Mouse (Mus musculus): Measurements from ENCODE around the gene Cys1. TPM values are rescaled to one million over a fixed set of nuclear protein-coding genes. Genes with fewer than 3 reads are reported as not detected.
"Not testable (repeated sequence)": the region's sequence is repeated elsewhere in the genome, so short reads cannot be mapped to it uniquely, and the experiment has no call there.

Gene Cys1
- polyA plus RNA-seq, 1 experiment, result 1.6 TPM

DNA sequence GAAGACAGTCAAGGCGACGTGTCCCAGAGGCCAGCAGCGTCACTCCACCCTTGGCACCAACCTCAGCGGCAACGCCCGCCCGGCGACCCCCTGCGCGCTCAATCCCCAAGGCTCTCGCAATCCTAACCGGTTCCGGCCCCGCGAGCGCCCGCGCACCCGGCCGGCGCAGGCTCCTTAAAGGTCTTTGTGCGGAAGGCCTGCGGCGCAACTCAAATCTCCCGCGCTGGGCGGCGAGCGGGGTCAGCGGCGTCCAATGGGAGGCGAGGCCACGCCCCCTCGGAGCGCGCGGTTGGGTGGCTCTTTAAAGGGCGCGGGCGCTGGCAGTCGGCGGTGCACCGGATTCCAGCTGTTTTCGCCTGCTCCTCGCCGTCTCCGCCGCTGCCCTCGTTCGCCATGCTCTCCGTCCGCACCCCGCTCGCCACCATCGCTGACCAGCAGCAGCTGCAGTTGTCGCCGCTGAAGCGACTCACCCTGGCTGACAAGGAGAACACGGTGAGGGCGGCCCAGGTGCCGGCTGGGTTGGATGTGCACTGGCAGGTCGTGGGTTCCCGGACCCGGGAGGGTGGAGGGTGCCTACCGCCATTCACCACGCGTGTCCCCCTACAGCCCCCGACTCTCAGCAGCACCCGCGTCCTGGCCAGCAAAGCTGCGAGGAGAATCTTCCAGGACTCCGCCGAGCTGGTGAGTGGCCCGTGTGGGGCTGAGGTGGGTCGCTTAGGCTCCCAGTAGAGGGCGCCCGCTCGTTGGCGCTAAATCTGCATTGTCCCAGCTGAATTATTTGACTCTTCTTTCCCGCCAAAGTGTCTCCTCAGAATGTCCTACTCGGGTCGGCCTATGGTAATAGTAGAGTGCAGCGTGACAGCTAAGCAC lies 26.6 kb upstream of the Cys1 start, which contains the start of gene Rrm2:
Gene Rrm2, plus strand, starts transcription at position 288 of the 870 bp plus-strand sequence.
- Histone ChIP-seq H3K36me3 (ENCODE audit: control insufficient read depth, insufficient read depth, low read length) (peaks cover 9% of the 10 kb centered on the region), H3K4me3 (ENCODE audit: control insufficient read depth, insufficient read depth, low read length) (peak within 1 kb of the TSS; percentile 98), H3K27me3 (ENCODE audit: control insufficient read depth, insufficient read depth, low read length) (no peaks in the 10 kb centered on the region), H3K4me1 (replicated peaks; ENCODE audit: control insufficient read depth, insufficient read depth, low read length) (peaks cover 25% of the 10 kb centered on the region), H3K27ac (ENCODE audit: control insufficient read depth, insufficient read depth, low read length) (peak within 1 kb of the TSS; percentile 48; the same call in 1 of the 2 replicates)
- DNase-seq, result peak; percentile 95
- under 1% methylated on average over 83 of the region's 83 CpGs for WGBS
- no peak; the same call in 1 of the 2 replicates for TF ChIP-seq POLR2A (IDR thresholded peaks at IDR 0.05; ENCODE audit: control insufficient read depth, extremely low read depth, insufficient read depth, low read length, poor library complexity)
- peak; percentile 69; the same call in 1 of the 2 replicates for TF ChIP-seq CTCF (IDR thresholded peaks at IDR 0.05; ENCODE audit: borderline replicate concordance, control insufficient read depth, extremely low read depth, insufficient read depth, low read length, poor library complexity)

DNA sequence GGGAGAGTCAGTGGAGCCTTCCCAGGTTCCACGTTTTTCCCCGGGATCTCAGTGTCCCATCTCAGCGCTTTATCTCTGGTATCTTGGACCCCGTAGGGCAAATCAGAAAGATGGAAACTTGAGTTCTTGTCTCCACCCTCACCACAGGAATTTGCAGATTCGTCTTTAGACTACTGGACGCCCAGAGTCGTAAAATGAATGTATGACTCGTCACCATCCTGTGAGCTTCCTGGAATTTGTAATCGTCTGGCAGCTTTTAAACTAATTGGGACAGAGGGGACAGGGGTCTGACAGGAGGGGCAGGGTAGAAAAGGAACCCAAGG lies 25.8 kb upstream of the Cys1 start:
- TF ChIP-seq CTCF (IDR thresholded peaks at IDR 0.05; ENCODE audit: borderline replicate concordance, control insufficient read depth, extremely low read depth, insufficient read depth, low read length, poor library complexity), result no peak
- TF ChIP-seq POLR2A (IDR thresholded peaks at IDR 0.05; ENCODE audit: control insufficient read depth, extremely low read depth, insufficient read depth, low read length, poor library complexity), result no peak
- H3K36me3 ChIP-seq (ENCODE audit: control insufficient read depth, insufficient read depth, low read length), result peaks cover 8% of the 10 kb centered on the region
- peaks cover 25% of the 10 kb centered on the region for H3K4me1 ChIP-seq (replicated peaks; ENCODE audit: control insufficient read depth, insufficient read depth, low read length)
- H3K4me3 ChIP-seq (ENCODE audit: control insufficient read depth, insufficient read depth, low read length), result peak overlapping the region; percentile 56
- no peaks in the 10 kb centered on the region for H3K27me3 ChIP-seq (ENCODE audit: control insufficient read depth, insufficient read depth, low read length)
- under 1% methylated on average over 9 of the region's 9 CpGs for WGBS
- peak overlapping the region; percentile 48; the same call in 1 of the 2 replicates for H3K27ac ChIP-seq (ENCODE audit: control insufficient read depth, insufficient read depth, low read length)
- no peak for DNase-seq

DNA sequence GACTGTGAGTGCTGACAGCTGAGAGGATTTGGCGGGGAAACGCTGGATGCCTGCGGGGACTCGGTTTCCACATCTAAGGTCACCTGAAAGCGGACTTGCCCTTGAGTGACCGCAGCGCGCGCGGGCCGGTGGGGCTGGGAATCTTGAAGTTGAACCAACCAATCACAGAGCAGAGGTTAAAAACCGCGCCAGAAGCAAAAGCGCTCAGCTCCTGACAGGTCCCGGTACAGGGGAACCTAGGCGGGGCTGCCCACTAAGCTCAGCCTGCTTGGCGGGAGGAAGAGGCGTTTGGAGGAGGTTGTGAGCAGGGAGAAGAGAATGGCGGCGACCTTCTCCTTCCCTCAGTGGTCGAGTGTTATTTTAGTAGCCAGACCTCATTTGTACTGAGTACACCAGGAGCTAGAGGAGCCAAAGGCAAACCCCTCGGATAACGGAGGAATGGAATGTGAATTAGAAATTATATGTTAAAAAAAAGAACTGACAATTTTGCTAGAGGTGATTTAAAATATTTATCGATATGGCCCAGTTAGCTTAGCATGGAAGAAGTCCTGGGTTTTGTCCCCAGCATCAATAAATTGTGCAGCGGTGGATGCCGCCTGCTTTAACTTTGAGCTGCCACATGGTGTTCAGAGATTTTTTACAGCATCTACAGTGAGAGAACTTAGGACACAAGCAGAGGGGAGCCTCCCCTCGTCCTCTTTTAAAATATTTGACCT lies 25.3 kb upstream of the Cys1 start:
- Histone ChIP-seq H3K27ac (ENCODE audit: control insufficient read depth, insufficient read depth, low read length) (peak overlapping the region; percentile 48; the same call in 1 of the 2 replicates), H3K27me3 (ENCODE audit: control insufficient read depth, insufficient read depth, low read length) (no peaks in the 10 kb centered on the region), H3K4me3 (ENCODE audit: control insufficient read depth, insufficient read depth, low read length) (peak overlapping the region; percentile 56), H3K4me1 (replicated peaks; ENCODE audit: control insufficient read depth, insufficient read depth, low read length) (peaks cover 25% of the 10 kb centered on the region), H3K36me3 (ENCODE audit: control insufficient read depth, insufficient read depth, low read length) (peaks cover 8% of the 10 kb centered on the region; the same call in 1 of the 2 replicates)
- no peak for TF ChIP-seq CTCF (IDR thresholded peaks at IDR 0.05; ENCODE audit: borderline replicate concordance, control insufficient read depth, extremely low read depth, insufficient read depth, low read length, poor library complexity)
- TF ChIP-seq POLR2A (IDR thresholded peaks at IDR 0.05; ENCODE audit: control insufficient read depth, extremely low read depth, insufficient read depth, low read length, poor library complexity), result no peak
- 2% methylated on average over 27 of the region's 27 CpGs for WGBS
- peak; percentile 60 for DNase-seq

DNA sequence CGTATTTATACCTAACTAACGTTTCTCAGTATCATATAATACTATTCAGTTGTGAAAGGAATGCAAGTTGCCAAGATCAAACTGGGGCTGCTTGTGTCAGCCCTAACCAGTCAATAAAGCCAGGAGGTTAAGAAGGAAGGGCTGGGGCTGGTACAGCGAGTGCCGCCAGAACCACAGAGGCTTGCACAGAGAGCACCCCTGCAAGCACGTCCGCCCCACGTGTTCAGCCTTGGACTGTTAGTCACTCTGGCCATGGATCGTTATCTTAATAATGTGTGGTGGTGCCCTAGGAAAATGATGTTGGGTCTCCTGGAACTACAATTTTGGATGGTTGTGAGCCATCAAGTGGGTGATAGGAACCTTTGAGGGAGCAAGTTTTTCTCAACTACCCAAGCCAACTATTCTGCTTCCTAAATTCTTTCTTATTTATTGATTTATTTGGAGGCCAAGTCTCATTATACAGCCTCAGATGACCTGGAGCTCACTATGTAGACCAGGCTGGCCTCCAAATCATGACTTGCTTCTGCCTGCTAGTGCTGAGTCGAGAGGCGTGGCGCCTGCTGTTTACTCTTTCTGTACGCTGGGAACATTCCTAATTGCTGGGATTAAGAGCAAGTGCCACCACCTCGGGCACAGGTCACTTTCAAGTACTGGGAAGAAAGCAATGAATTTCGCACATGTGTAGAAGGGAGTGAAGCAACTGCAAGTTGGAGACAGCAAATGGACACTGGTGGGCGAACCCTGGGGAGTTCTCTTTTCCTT lies 24.1 kb upstream of the Cys1 start:
- no peak overlapping the region for H3K27ac ChIP-seq (ENCODE audit: control insufficient read depth, insufficient read depth, low read length)
- no peak overlapping the region for H3K4me3 ChIP-seq (ENCODE audit: control insufficient read depth, insufficient read depth, low read length)
- whole genome bisulfite sequencing, result 91% methylated on average over 15 of the region's 15 CpGs

DNA sequence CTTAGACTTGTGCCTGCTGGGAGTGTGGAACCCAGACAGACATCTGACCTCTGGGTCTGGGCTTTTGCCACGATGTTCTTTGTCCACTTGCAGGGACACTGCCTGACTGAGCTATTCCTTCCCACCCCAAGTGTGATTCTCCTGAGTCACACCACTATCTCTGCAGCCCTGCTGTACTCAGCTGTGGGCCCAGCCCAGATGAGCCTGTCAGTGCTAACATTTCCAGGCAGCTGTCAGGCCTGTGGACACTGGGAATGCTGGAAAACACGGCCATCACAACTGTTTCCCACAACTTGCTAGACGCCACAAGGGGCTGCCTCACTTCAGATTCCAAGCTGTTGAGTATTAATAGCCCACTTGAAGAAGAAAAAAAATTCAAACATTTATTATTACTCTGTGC lies 21.4 kb upstream of the Cys1 start:
- TF ChIP-seq CTCF (IDR thresholded peaks at IDR 0.05; ENCODE audit: borderline replicate concordance, control insufficient read depth, extremely low read depth, insufficient read depth, low read length, poor library complexity), result no peak
- H3K4me3 ChIP-seq (ENCODE audit: control insufficient read depth, insufficient read depth, low read length), result no peak overlapping the region
- H3K27me3 ChIP-seq (ENCODE audit: control insufficient read depth, insufficient read depth, low read length), result no peaks in the 10 kb centered on the region
- H3K36me3 ChIP-seq (ENCODE audit: control insufficient read depth, insufficient read depth, low read length), result no peaks in the 10 kb centered on the region
- 95% methylated on average over 3 of the region's 3 CpGs for WGBS
- H3K27ac ChIP-seq (ENCODE audit: control insufficient read depth, insufficient read depth, low read length), result no peak overlapping the region
- no peak for DNase-seq
- peaks cover 13% of the 10 kb centered on the region for H3K4me1 ChIP-seq (replicated peaks; ENCODE audit: control insufficient read depth, insufficient read depth, low read length)

More for the DNA sequence above, 24.1 kb upstream of the Cys1 start:
- TF ChIP-seq CTCF (IDR thresholded peaks at IDR 0.05; ENCODE audit: borderline replicate concordance, control insufficient read depth, extremely low read depth, insufficient read depth, low read length, poor library complexity) (no peak), POLR2A (IDR thresholded peaks at IDR 0.05; ENCODE audit: control insufficient read depth, extremely low read depth, insufficient read depth, low read length, poor library complexity) (no peak)
- H3K36me3 ChIP-seq (ENCODE audit: control insufficient read depth, insufficient read depth, low read length), result no peaks in the 10 kb centered on the region
- peaks cover 22% of the 10 kb centered on the region for H3K4me1 ChIP-seq (replicated peaks; ENCODE audit: control insufficient read depth, insufficient read depth, low read length)
- no peaks in the 10 kb centered on the region for H3K27me3 ChIP-seq (ENCODE audit: control insufficient read depth, insufficient read depth, low read length)
- DNase-seq, result no peak

DNA sequence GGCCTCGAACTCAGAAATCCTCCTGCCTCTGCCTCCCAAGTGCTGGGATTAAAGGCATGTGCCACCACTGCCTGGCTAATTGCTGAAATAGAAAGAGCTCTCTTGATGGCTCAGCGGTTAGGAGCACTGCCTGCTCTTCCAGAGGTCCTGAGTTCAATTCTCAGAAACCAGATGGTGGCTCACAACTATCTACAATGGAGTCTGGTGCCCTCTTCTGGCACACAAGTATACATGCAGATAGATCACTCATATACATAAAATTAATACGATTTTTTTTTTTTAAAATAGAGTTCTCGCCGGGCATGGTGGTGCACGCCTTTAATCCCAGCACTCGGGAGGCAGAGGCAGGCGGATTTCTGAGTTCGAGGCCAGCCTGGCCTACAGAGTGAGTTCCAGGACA lies 20.0 kb upstream of the Cys1 start:
- not testable (repeated sequence) for H3K4me1 ChIP-seq (replicated peaks; ENCODE audit: control insufficient read depth, insufficient read depth, low read length); H3K4me3 ChIP-seq (ENCODE audit: control insufficient read depth, insufficient read depth, low read length); H3K36me3 ChIP-seq (ENCODE audit: control insufficient read depth, insufficient read depth, low read length); H3K27me3 ChIP-seq (ENCODE audit: control insufficient read depth, insufficient read depth, low read length); DNase-seq; H3K27ac ChIP-seq (ENCODE audit: control insufficient read depth, insufficient read depth, low read length)
- WGBS, result 92% methylated on average over 9 of the region's 9 CpGs

All from thymus, adult 2 months (tissue).